Comparison of ENCODE assay signal across 19 mouse cellular contexts in the genomic region with DNA sequence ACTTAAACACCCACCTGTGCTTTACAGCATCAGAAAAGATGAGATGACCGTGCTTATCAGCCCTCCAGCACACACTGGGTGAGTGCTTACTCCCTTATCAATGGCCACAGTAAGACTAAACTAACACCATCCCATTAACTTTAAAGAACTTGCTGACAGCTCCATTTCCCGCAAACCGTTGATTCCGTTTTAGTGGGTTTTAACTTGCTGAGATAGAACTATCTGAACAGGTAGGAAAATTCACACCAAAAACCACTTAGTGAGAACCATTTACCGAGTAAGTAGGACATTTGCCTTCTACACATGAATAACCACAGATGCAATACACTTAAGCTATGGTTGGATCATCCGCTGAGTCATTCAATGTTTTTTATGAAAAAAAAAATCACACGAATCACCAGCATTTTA. TPM values are rescaled to one million over a fixed set of nuclear protein-coding genes. Genes with fewer than 3 reads are reported as not detected.
DNase-seq lines count a peak whose midpoint lies in the region; ATAC-seq and TF ChIP-seq lines count a peak whose summit lies in the region.
"Had no signal": no experiment of that assay in that cellular context is flagged by ENCODE, and none has a peak within 500 bp of the region (broad histone marks: within the 10 kb centered on the region; RNA-seq: fewer than 3 reads in every experiment).

No protein-coding gene starts in this region.

- no peak for TF ChIP-seq CTCF in lung, embryonic 14.5 days (IDR thresholded peaks at IDR 0.05; ENCODE audit: low read depth)
- no peak for TF ChIP-seq CTCF in liver, embryonic 14.5 days (IDR thresholded peaks at IDR 0.05; ENCODE audit: low read depth)

- no peaks in the 10 kb centered on the region for H3K9me3 ChIP-seq in lung, embryonic 14.5 days (ENCODE audit: low read depth, low read length)
- no peaks in the 10 kb centered on the region for H3K9me3 ChIP-seq in liver, embryonic 14.5 days (ENCODE audit: control insufficient read depth, low read length)
- H3K9me3 ChIP-seq: embryonic facial prominence, embryonic 12.5 days; forebrain, embryonic 13.5 days; midbrain, embryonic 10.5 days had no signal

- H3K4me2 ChIP-seq in lung, embryonic 14.5 days = no peak overlapping the region
- peak overlapping the region; percentile 59 for H3K4me2 ChIP-seq in liver, embryonic 14.5 days (ENCODE audit: low read depth)
- H3K4me2 ChIP-seq: embryonic facial prominence, embryonic 12.5 days; forebrain, embryonic 13.5 days had no signal

- H3K27ac ChIP-seq in lung, embryonic 14.5 days (ENCODE audit: low read depth) = no peak overlapping the region
- H3K27ac ChIP-seq in liver, embryonic 14.5 days = peak overlapping the region; percentile 93
- H3K27ac ChIP-seq: embryonic facial prominence, embryonic 12.5 days; forebrain, embryonic 13.5 days; midbrain, embryonic 10.5 days had no signal

- no peak overlapping the region for H3K9ac ChIP-seq in lung, embryonic 14.5 days
- H3K9ac ChIP-seq in liver, embryonic 14.5 days (replicated peaks) = peak overlapping the region; percentile 46
- H3K9ac ChIP-seq: embryonic facial prominence, embryonic 12.5 days; forebrain, embryonic 13.5 days had no signal

- ATAC-seq in lung, embryonic 14.5 days (ENCODE audit: insufficient read depth) = peak; percentile 49; the same call in 1 of the 2 replicates
- ATAC-seq in common myeloid progenitor, adult 5-6 weeks (replicated peaks; ENCODE audit: low read depth, poor library complexity, severe bottlenecking) = peak; percentile 86
- peak; percentile 97 for ATAC-seq in liver, embryonic 14.5 days (ENCODE audit: insufficient read depth)
- ATAC-seq: activated CD4-positive, CD25-positive, alpha-beta regulatory T cell, adult 4 months; forebrain, embryonic 13.5 days; inflammation-experienced regulatory T-cells, adult 6 months; lung, postnatal 0 days had no signal

- DNase-seq in lung, embryonic 14.5 days = no peak
- no peak for DNase-seq in lung, postnatal 25 days (ENCODE audit: low spot score)
- peak; percentile 84 to 86 (median 85) for DNase-seq in liver, embryonic 14.5 days (ENCODE audit: low read depth in 3 of 3, low spot score in 3 of 3)
- DNase-seq in yolk sac, embryonic 10.5 days (ENCODE audit: low spot score) = peak; percentile 13
- DNase-seq in cerebellum, postnatal 4 days (ENCODE audit: low spot score in 2 of 2) = no peak
- DNase-seq in kidney, adult 18-20 months = no peak
- DNase-seq in adrenal gland, adult 2 months = no peak
- DNase-seq: cerebellum, adult 8-10 months; heart, adult 18-20 months; heart, postnatal 36 days; kidney, postnatal 25 days; layer of hippocampus, postnatal 36 days had no signal

- peak; percentile 97 for TF ChIP-seq EP300 in liver, embryonic 14.5 days (IDR thresholded peaks at IDR 0.05; ENCODE audit: low read depth)

- no peaks in the 10 kb centered on the region for H3K27me3 ChIP-seq in lung, embryonic 14.5 days (ENCODE audit: insufficient read depth, low read length)
- no peaks in the 10 kb centered on the region for H3K27me3 ChIP-seq in liver, embryonic 14.5 days (ENCODE audit: control insufficient read depth, insufficient read depth, low read length)
- H3K27me3 ChIP-seq: embryonic facial prominence, embryonic 12.5 days; forebrain, embryonic 13.5 days had no signal

- H3K4me3 ChIP-seq in lung, embryonic 14.5 days (ENCODE audit: low read depth, low read length) = no peak overlapping the region
- H3K4me3 ChIP-seq in liver, embryonic 14.5 days (ENCODE audit: insufficient read depth in 1 of 2, low read depth in 2 of 2, low read length in 2 of 2) = no peak overlapping the region
- H3K4me3 ChIP-seq: embryonic facial prominence, embryonic 12.5 days; forebrain, embryonic 13.5 days; midbrain, embryonic 10.5 days had no signal

- H3K4me1 ChIP-seq in lung, embryonic 14.5 days (ENCODE audit: insufficient read depth) = no peaks in the 10 kb centered on the region
- peaks cover 24 to 32% of the 10 kb centered on the region in 2 experiments for H3K4me1 ChIP-seq in liver, embryonic 14.5 days (replicated peaks; ENCODE audit: control insufficient read depth in 2 of 2, insufficient read depth in 2 of 2, low read length in 1 of 2)
- H3K4me1 ChIP-seq: embryonic facial prominence, embryonic 12.5 days; midbrain, embryonic 10.5 days had no signal

- WGBS in lung, embryonic 14.5 days = 41% methylated on average over 7 of the region's 7 CpGs
- 10% methylated on average over 7 of the region's 7 CpGs for WGBS in liver, embryonic 14.5 days (ENCODE audit: insufficient replicate concordance)

- no peaks in the 10 kb centered on the region for H3K36me3 ChIP-seq in lung, embryonic 14.5 days (ENCODE audit: insufficient read depth)
- no peaks in the 10 kb centered on the region for H3K36me3 ChIP-seq in liver, embryonic 14.5 days (replicated peaks; ENCODE audit: control insufficient read depth, insufficient read depth, low read depth)
- H3K36me3 ChIP-seq: embryonic facial prominence, embryonic 12.5 days; midbrain, embryonic 10.5 days had no signal

RNA-seq across cellular contexts. Expression of a gene that starts 27.1 kb away (rescaled TPM):
- 1.5 TPM in 2 replicates for polyA plus RNA-seq in lung, embryonic 14.5 days (2014; fragmentation: Nextera tagmentation; extraction: Ambion mirVana)
- 27.3 and 29.9 TPM in 2 replicates for total RNA-seq in common myeloid progenitor, adult 5-6 weeks (2017)
- polyA plus RNA-seq in liver, embryonic 14.5 days (2012; rRNA removed) = 0.83 and 1.5 TPM in 2 replicates
- 2.9 and 4.0 TPM in 2 replicates for polyA plus RNA-seq in liver, embryonic 14.5 days (2014; fragmentation: Nextera tagmentation; extraction: Ambion mirVana)
- total RNA-seq in adrenal gland, adult 2 months (2021) = 10 to 100 TPM; 11.1 to 13.3 TPM
- polyA plus RNA-seq in adrenal gland, adult 2 months (2012; rRNA removed) = 16.3 and 21.3 TPM in 2 replicates

RNA-seq across cellular contexts. Expression of a gene that starts 45.1 kb away (rescaled TPM):
- polyA plus RNA-seq in lung, embryonic 14.5 days (2014; fragmentation: Nextera tagmentation; extraction: Ambion mirVana) = 2.0 and 2.2 TPM in 2 replicates
- total RNA-seq in common myeloid progenitor, adult 5-6 weeks (2017) = 0.32 TPM in 1 of 2 replicates, not detected in the other
- 0.10 and 0.12 TPM in 2 replicates for polyA plus RNA-seq in liver, embryonic 14.5 days (2012; rRNA removed)
- polyA plus RNA-seq in liver, embryonic 14.5 days (2014; fragmentation: Nextera tagmentation; extraction: Ambion mirVana) = 0.17 TPM in 1 of 2 replicates, not detected in the other
- 1 to 10 TPM; 2.3 to 2.9 TPM for total RNA-seq in adrenal gland, adult 2 months (2021)
- polyA plus RNA-seq in adrenal gland, adult 2 months (2012; rRNA removed) = 0.18 and 0.64 TPM in 2 replicates

RNA-seq across cellular contexts. Expression of a gene that starts 45.1 kb away (rescaled TPM):
- polyA plus RNA-seq in lung, embryonic 14.5 days (2014; fragmentation: Nextera tagmentation; extraction: Ambion mirVana) = 5.5 and 7.2 TPM in 2 replicates
- total RNA-seq in common myeloid progenitor, adult 5-6 weeks (2017) = 3.1 and 4.0 TPM in 2 replicates
- 1.8 and 2.8 TPM in 2 replicates for polyA plus RNA-seq in liver, embryonic 14.5 days (2012; rRNA removed)
- polyA plus RNA-seq in liver, embryonic 14.5 days (2014; fragmentation: Nextera tagmentation; extraction: Ambion mirVana) = 1.9 and 2.1 TPM in 2 replicates
- total RNA-seq in adrenal gland, adult 2 months (2021) = 1 to 10 TPM; 3.7 to 3.8 TPM
- 1.7 TPM in 2 replicates for polyA plus RNA-seq in adrenal gland, adult 2 months (2012; rRNA removed)

Comparison
In these comparisons a context has a peak if more than half of its experiments do, and no peak if none do; other contexts are left out.
1. DNase-seq: peak in liver, embryonic 14.5 days (3 of 3) and yolk sac, embryonic 10.5 days (single experiment); none in lung, embryonic 14.5 days (single experiment), lung, postnatal 25 days (single experiment), cerebellum, postnatal 4 days (0 of 2), kidney, adult 18-20 months (single experiment) and adrenal gland, adult 2 months (single experiment).
2. Peak in every context shown above with its lines, with median percentiles within 50 percentile points of each other: ATAC-seq.